Mouse (Mus musculus): Measurements from ENCODE around the gene Prr5l.

Prr5l gene

DNA sequence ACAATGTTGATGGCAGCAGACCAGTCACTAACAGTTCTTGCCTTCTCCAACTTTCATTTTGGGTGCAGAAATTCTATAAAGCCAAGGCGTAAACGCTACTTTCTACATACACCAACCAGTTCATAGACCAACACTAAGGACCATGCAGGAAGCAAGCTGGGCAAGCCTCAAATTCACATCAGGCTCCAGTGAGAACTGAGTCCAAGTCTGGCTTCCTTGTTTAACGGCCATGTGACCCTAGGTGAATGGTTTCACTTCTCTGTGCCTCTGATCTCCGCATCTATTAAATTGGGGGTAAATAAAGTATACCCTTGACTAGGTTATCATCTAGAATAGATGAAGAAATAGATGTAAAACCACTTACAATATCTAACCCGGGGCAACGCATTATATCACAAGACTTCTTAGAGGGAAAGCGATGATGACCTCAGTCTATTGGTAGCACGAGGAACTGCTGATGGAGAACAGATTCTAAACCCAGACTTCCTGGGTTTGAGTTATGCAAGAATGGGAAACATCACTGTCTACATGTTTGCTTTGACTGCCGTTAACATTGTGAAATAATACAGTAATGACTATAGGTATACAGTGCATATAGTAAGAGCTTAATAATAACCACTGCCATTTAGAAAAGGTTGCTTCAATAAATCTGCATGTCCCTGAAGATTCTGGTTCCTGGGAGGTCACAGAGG lies 1.2 kb downstream of the Prr5l start:
- DNase-seq (ENCODE audit: low spot score), result no peak

DNA sequence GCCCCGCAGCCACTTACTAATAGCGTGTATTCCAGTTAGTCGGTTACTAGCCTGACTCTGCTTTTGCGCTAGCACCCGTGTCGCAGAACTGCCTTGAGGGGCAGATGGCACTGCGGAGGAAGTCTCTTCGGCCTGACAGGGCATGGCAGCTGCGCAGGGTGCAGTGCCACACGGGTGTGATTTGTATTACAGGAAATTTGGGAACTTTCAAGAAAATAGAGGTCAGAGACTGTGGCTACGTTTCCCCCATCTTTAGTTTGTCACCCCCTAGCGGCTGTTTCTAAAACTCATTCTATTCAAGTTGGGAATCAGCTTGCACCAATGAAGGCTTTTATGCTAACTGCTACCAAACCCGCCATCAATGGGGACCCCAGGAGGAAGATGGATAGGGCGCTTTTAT lies 11.6 kb downstream of the Prr5l start:
- no peak for DNase-seq (ENCODE audit: low spot score)

DNA sequence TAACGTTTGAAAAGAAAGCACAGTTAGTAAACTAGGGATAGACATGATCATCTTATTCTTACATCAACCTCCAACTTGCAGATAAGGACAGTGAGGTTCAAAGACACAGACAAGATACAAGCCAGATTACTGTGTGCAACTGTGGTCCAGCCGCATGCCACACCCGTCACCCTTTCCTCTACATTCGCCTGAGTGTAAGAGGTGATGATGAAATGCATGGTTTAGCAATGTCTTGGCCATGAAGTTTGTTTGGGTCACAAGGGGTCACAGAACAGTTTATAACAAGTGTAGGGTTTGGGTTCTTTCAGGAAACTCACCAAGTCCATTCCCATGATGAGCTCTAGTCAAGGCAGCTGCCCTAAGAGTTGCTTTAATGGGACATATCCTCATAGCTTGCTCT lies 14.1 kb downstream of the Prr5l start:
- DNase-seq (ENCODE audit: low spot score), result no peak

DNA sequence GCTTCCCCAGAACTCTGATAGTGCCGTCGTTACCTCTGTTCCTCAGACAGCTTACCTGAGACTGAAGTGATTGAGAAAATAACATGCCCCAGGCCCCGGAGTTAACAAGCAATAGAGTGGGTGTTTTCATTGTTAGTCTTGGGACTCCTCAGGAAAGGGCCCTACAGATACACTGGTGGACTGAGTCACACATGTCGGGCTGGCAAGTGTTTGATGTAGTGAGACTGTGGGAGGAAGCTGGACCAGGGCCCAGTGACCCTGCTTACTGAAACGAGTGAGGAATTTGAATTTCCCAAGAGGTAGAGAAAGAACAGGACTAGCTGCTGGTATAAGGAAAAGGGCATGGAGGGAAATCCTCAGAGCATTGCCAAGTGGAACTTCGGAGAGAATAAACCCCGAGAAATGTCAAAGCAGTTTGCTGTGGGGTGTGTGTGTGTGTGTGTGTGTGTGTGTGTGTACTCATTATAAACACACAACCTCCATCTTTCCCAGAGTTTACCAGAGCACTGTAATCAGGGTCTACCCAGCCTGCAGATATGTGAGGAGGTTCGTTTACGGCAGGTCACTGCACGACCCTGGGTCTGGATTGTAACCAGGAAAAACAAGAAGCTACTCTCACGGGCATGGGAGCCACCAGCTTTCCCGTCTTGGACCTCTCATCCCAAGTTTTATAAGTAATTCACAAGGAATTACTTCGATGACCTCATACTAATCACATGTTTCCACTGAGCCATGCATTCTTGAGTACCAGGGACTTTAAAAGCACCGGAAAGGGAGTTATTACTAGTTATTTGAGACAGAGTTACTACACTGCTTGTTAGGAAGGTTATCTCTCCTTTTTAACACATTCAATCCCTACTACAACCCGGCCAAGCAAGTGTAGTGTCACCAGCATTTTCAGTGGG lies 20.4 kb downstream of the Prr5l start:
- DNase-seq (ENCODE audit: low spot score), result peak; percentile 47

- DNase-seq (ENCODE audit: low spot score), result no peak
Measured at GRCm38 (mm10) chr2:101860920-101861485, 21.8 kb downstream of the Prr5l start.

DNA sequence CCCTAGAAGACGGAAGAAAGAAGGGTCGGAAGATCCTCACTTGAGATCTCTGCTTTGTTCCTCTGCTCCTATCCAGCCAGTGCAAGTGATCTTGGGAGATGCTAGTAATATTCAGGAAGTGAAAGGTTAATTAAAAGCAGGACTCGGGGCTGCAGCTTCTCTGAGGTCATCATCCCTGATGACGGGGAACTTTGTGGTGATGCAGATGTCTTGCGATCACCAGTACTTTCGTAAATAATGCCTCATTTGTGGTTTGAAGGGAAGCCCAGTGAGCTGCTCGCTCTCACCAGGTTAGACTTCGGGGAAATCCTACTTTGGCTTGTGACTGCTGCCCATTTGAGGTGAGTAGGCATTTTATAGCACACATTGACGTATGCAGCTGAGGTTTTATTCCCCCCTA lies 26.7 kb downstream of the Prr5l start:
- DNase-seq (ENCODE audit: low spot score), result no peak

DNA sequence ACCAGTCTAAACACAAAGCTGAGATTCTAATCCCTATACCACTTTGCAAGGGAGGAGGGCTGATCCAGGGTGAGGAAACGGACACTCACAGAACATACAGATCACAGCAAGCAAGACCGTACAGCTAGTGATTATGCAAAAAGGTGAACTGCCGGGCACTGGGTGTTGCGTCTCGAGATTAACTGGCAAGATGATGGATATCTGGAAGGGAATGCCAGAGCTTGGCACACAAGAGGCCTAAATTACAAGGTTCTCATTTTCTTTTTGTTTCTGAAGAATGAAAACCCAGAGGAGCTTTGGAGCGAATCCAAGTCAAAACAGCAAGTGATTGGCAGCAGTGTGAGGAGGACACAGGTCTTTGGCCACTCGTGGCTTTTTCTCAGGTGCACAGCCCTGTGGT lies 28.0 kb downstream of the Prr5l start:
- no peak for DNase-seq (ENCODE audit: low spot score)

- DNase-seq (ENCODE audit: low spot score), result no peak
Measured at GRCm38 (mm10) chr2:101842756-101843155, 40.1 kb downstream of the Prr5l start.

GRCm38 (mm10) chr2:101834816-101835523 lies 47.9 kb downstream of the Prr5l start:
- no peak for DNase-seq (ENCODE audit: low spot score)

- no peak for DNase-seq (ENCODE audit: low spot score)
Measured at GRCm38 (mm10) chr2:101832361-101832760, 50.5 kb downstream of the Prr5l start.

- no peak for DNase-seq (ENCODE audit: low spot score)
Measured at GRCm38 (mm10) chr2:101831851-101832250, 51.0 kb downstream of the Prr5l start.

- DNase-seq (ENCODE audit: low spot score), result no peak
Measured at GRCm38 (mm10) chr2:101830186-101830915, 52.5 kb downstream of the Prr5l start.

GRCm38 (mm10) chr2:101829013-101829412 lies 53.8 kb downstream of the Prr5l start:
- DNase-seq (ENCODE audit: low spot score), result no peak

- DNase-seq (ENCODE audit: low spot score), result no peak
Measured at GRCm38 (mm10) chr2:101828057-101828643, 54.7 kb downstream of the Prr5l start.

- no peak for DNase-seq (ENCODE audit: low spot score)
Measured at GRCm38 (mm10) chr2:101827626-101828025, 55.2 kb downstream of the Prr5l start.

DNA sequence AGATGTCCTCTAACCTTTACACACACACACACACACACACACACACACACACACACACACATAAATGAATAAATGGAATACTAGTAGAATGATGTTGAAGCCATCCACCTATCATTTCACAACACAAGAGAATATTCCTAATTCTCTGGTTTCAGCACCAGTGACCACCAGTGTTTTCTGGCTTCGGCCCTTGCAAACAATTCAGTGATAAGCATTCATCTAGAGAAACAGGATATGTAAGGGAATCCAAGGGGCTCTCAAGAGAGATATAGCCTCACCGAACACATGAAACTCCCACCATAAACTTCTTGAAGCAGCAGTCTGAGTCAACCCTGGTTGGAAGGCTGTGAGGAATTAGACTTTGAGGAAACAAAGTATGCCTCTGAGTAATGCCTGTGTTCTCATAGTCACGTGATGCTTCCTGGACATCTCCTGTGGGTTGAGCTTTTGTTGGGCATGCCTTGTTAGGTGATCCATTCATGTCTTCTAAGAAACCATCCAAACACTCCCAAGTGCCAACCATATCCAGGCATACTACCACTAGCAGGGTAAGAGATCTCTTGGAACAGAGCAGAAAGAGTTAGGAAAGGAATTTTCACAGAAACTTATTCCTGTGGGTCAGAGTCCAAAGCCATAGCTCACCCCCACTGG lies 55.8 kb downstream of the Prr5l start:
- no peak for DNase-seq (ENCODE audit: low spot score)

DNA sequence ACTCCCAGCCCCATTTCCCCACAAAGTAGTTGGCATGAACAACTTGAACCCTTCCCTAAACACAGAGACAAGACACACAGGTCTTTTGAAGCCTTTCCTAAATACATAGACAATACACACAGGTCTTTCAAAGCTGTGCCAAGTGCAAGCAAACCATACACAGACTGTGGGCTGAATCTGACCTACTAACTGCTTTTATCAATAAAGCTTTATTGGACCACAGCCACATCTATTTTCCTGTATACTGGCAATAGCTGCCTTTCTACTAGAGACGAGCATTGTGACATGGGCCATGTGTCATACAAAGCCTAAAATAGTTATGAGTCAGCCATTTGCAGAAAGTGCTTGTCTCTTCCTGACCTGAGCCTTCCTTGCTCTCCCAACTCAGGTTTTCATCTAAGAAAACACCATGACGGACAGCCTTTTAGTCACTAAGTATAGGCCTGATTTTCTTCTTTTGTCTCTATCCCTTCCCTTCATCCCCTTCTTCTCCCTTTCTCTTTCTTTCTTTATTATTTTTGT lies 56.6 kb downstream of the Prr5l start:
- no peak for DNase-seq (ENCODE audit: low spot score)

GRCm38 (mm10) chr2:101825226-101826120 lies 57.4 kb downstream of the Prr5l start:
- no peak for DNase-seq (ENCODE audit: low spot score)

DNA sequence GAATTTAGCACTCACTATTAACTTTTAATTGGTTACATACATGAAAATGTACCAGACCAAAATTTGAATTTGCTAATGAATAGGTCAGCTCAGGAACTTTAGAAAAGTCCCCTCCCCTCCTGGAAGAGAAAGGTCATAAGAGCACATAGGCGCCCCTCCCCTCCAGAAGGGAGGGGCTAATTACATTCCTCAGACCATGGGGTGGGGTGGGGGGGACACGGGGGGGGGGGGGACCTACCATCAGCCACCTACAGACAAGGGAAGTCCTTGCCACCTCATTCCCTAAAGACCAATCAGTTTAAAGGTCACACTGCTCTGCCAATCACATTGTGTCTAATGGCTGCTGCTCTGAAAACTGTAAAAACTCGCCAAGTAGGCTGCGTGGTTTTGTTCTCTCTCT lies 59.0 kb downstream of the Prr5l start:
- no peak for DNase-seq (ENCODE audit: low spot score)
